ENCODE assay signal across 33 mouse cellular contexts in the genomic region with DNA sequence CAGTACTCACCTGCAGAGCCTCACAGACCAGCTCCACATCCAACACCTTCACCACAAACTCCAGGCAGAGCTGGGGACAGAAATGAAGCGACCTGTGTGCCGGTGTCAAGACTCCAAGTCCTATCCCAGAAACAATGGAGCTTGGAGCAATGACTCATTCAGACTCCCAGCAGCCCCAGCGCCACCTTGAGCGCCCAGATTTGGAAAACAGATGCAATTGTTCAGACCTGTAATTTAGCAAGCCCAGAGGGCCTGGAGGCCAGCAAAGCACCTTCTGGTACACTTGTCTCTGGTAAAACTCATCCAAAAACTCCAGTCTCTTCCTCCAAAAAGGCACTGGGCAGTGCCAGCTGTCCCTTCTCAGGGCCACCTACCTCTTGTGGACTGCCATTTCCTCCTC. TPM values are rescaled to one million over a fixed set of nuclear protein-coding genes. Genes with fewer than 3 reads are reported as not detected.
DNase-seq lines count a peak whose midpoint lies in the region; ATAC-seq and TF ChIP-seq lines count a peak whose summit lies in the region.
"Had no signal": no experiment of that assay in that cellular context is flagged by ENCODE, and none has a peak within 500 bp of the region (broad histone marks: within the 10 kb centered on the region; RNA-seq: fewer than 3 reads in every experiment).

No protein-coding gene starts in this region.

- H3K9ac ChIP-seq in embryonic facial prominence, embryonic 15.5 days: no peak overlapping the region
- 0 out of 2 replicates have a peak overlapping the region, but pooled peaks have one; percentile 28 for H3K9ac ChIP-seq in limb, embryonic 14.5 days (ENCODE audit: low read depth, low read length, severe bottlenecking)
- H3K9ac ChIP-seq in ES-E14 (ENCODE audit: insufficient read depth, low read depth, low read length, poor library complexity, severe bottlenecking): no peak overlapping the region; the same call in 1 of the 2 replicates
- no peak overlapping the region for H3K9ac ChIP-seq in kidney, embryonic 14.5 days (ENCODE audit: low read depth, low read length)
- H3K9ac ChIP-seq: forebrain, embryonic 13.5 days; heart, embryonic 15.5 days; kidney, embryonic 15.5 days; liver, embryonic 15.5 days; midbrain, embryonic 12.5 days had no signal

- no peaks in the 10 kb centered on the region for H3K9me3 ChIP-seq in embryonic facial prominence, embryonic 15.5 days (replicated peaks)
- H3K9me3 ChIP-seq in embryonic facial prominence, embryonic 10.5 days: no peaks in the 10 kb centered on the region
- no peaks in the 10 kb centered on the region for H3K9me3 ChIP-seq in limb, embryonic 14.5 days (ENCODE audit: control insufficient read depth, low read length)
- H3K9me3 ChIP-seq in limb, embryonic 10.5 days (replicated peaks): no peaks in the 10 kb centered on the region
- H3K9me3 ChIP-seq in ES-E14 (ENCODE audit: control insufficient read depth, insufficient read depth, low read depth, low read length): no peaks in the 10 kb centered on the region
- no peaks in the 10 kb centered on the region for H3K9me3 ChIP-seq in kidney, embryonic 14.5 days (ENCODE audit: control insufficient read depth, low read length)
- H3K9me3 ChIP-seq: embryonic facial prominence, embryonic 13.5 days; forebrain, embryonic 13.5 days; heart, embryonic 15.5 days; kidney, embryonic 15.5 days; liver, embryonic 15.5 days; midbrain, embryonic 12.5 days had no signal

- no peak for ATAC-seq in embryonic facial prominence, embryonic 15.5 days (ENCODE audit: insufficient number of reproducible peaks, low FRiP score, low TSS enrichment, low read depth)
- no peak for ATAC-seq in limb, embryonic 14.5 days (ENCODE audit: low FRiP score, low read depth)
- ATAC-seq in kidney, embryonic 14.5 days (ENCODE audit: low FRiP score, low TSS enrichment): no peak
- ATAC-seq: activated CD4-positive, CD25-positive, alpha-beta regulatory T cell, adult 4 months; forebrain, embryonic 13.5 days; hindbrain, embryonic 16.5 days; intestine, postnatal 0 days; lung, postnatal 0 days had no signal

- no peaks in the 10 kb centered on the region for H3K27me3 ChIP-seq in embryonic facial prominence, embryonic 15.5 days
- no peaks in the 10 kb centered on the region for H3K27me3 ChIP-seq in embryonic facial prominence, embryonic 10.5 days (replicated peaks; ENCODE audit: low read depth, poor library complexity, severe bottlenecking)
- no peaks in the 10 kb centered on the region for H3K27me3 ChIP-seq in limb, embryonic 14.5 days (ENCODE audit: control insufficient read depth, insufficient read depth, low read length)
- H3K27me3 ChIP-seq in limb, embryonic 10.5 days (ENCODE audit: low read depth, poor library complexity, severe bottlenecking): no peaks in the 10 kb centered on the region
- no peaks in the 10 kb centered on the region for H3K27me3 ChIP-seq in kidney, embryonic 14.5 days (ENCODE audit: control insufficient read depth, insufficient read depth, low read length)
- H3K27me3 ChIP-seq: embryonic facial prominence, embryonic 13.5 days; forebrain, embryonic 13.5 days; heart, embryonic 15.5 days; kidney, embryonic 15.5 days; liver, embryonic 15.5 days; midbrain, embryonic 12.5 days had no signal

- H3K4me3 ChIP-seq in embryonic facial prominence, embryonic 15.5 days (replicated peaks): no peak overlapping the region
- H3K4me3 ChIP-seq in embryonic facial prominence, embryonic 10.5 days: no peak overlapping the region
- H3K4me3 ChIP-seq in limb, embryonic 14.5 days (replicated peaks; ENCODE audit: low read length): no peak overlapping the region
- no peak overlapping the region for H3K4me3 ChIP-seq in limb, embryonic 10.5 days
- H3K4me3 ChIP-seq in ES-E14 (ENCODE audit: insufficient read depth in 1 of 2, low read depth in 1 of 2, low read length in 2 of 2, poor library complexity in 1 of 2, severe bottlenecking in 1 of 2): no peak overlapping the region
- H3K4me3 ChIP-seq in olfactory bulb, adult 2 months (ENCODE audit: insufficient read depth, low read depth, low read length): peak overlapping the region; percentile 39
- no peak overlapping the region for H3K4me3 ChIP-seq in kidney, embryonic 14.5 days (ENCODE audit: low read length)
- H3K4me3 ChIP-seq: heart, embryonic 15.5 days; kidney, embryonic 15.5 days; left cerebral cortex, adult 2 months; liver, embryonic 15.5 days; midbrain, embryonic 12.5 days had no signal

- DNase-seq in embryonic facial prominence, embryonic 10.5 days (ENCODE audit: low spot score): no peak
- no peak for DNase-seq in limb, embryonic 14.5 days (ENCODE audit: low spot score)
- no peak for DNase-seq in limb, embryonic 10.5 days (ENCODE audit: low spot score)
- no peak for DNase-seq in ES-E14 (ENCODE audit: low read depth, low spot score)
- no peak for DNase-seq in layer of hippocampus, adult 8-10 months (ENCODE audit: low spot score in 2 of 2)
- DNase-seq: adrenal gland, postnatal 10 days; cerebellum, adult 2 months; heart, postnatal 4 days; kidney, postnatal 36 days; liver; right cerebral cortex, postnatal 14 days; thymus, postnatal 25 days had no signal

- H3K4me1 ChIP-seq in embryonic facial prominence, embryonic 15.5 days: peaks cover 46% of the 10 kb centered on the region
- H3K4me1 ChIP-seq in embryonic facial prominence, embryonic 10.5 days: peaks cover 47% of the 10 kb centered on the region
- peaks cover 23% of the 10 kb centered on the region for H3K4me1 ChIP-seq in limb, embryonic 14.5 days (ENCODE audit: control insufficient read depth, insufficient read depth, low read length)
- H3K4me1 ChIP-seq in limb, embryonic 10.5 days: peaks cover 43% of the 10 kb centered on the region
- peaks cover 6 to 31% of the 10 kb centered on the region in 2 experiments; a peak in 2 of 4 replicates for H3K4me1 ChIP-seq in ES-E14 (ENCODE audit: control insufficient read depth in 2 of 2, insufficient read depth in 2 of 2, low read length in 2 of 2, poor library complexity in 1 of 2)
- peaks cover 30% of the 10 kb centered on the region for H3K4me1 ChIP-seq in olfactory bulb, adult 2 months (ENCODE audit: control insufficient read depth, insufficient read depth, low read length)
- peaks cover 27% of the 10 kb centered on the region for H3K4me1 ChIP-seq in kidney, embryonic 14.5 days (ENCODE audit: control insufficient read depth, insufficient read depth, low read length)

- 73% methylated on average over 4 of the region's 4 CpGs for WGBS in embryonic facial prominence, embryonic 15.5 days
- WGBS in embryonic facial prominence, embryonic 10.5 days: 88% methylated on average over 4 of the region's 4 CpGs
- 75% methylated on average over 4 of the region's 4 CpGs for WGBS in limb, embryonic 14.5 days
- WGBS in limb, embryonic 10.5 days: 82% methylated on average over 4 of the region's 4 CpGs
- 34% methylated on average over 4 of the region's 4 CpGs for WGBS in olfactory bulb, adult 2 months
- 86% methylated on average over 4 of the region's 4 CpGs for WGBS in kidney, embryonic 14.5 days

- H3K27ac ChIP-seq in embryonic facial prominence, embryonic 15.5 days (replicated peaks): peak overlapping the region; percentile 58; the same call in 1 of the 2 replicates
- no peak overlapping the region for H3K27ac ChIP-seq in embryonic facial prominence, embryonic 10.5 days (replicated peaks)
- no peak overlapping the region for H3K27ac ChIP-seq in limb, embryonic 14.5 days (replicated peaks; ENCODE audit: low read depth, low read length)
- no peak overlapping the region; the same call in 1 of the 2 replicates for H3K27ac ChIP-seq in limb, embryonic 10.5 days
- H3K27ac ChIP-seq in ES-E14 (ENCODE audit: insufficient read depth, low read depth, low read length, poor library complexity, severe bottlenecking): peak overlapping the region; percentile 14; the same call in 1 of the 2 replicates
- peak overlapping the region; percentile 45; the same call in 1 of the 2 replicates for H3K27ac ChIP-seq in olfactory bulb, adult 2 months (ENCODE audit: insufficient read depth, low read depth, low read length)
- no peak overlapping the region for H3K27ac ChIP-seq in kidney, embryonic 14.5 days (ENCODE audit: low read depth, low read length)
- H3K27ac ChIP-seq: embryonic facial prominence, embryonic 13.5 days; forebrain, embryonic 13.5 days; heart, embryonic 15.5 days; kidney, embryonic 15.5 days; left cerebral cortex, adult 2 months; liver, embryonic 15.5 days; midbrain, embryonic 12.5 days had no signal

- no peaks in the 10 kb centered on the region for H3K36me3 ChIP-seq in embryonic facial prominence, embryonic 15.5 days
- H3K36me3 ChIP-seq in embryonic facial prominence, embryonic 10.5 days (replicated peaks): no peaks in the 10 kb centered on the region
- no peaks in the 10 kb centered on the region for H3K36me3 ChIP-seq in limb, embryonic 14.5 days (ENCODE audit: control insufficient read depth, insufficient read depth, low read length)
- no peaks in the 10 kb centered on the region for H3K36me3 ChIP-seq in limb, embryonic 10.5 days
- H3K36me3 ChIP-seq in ES-E14 (ENCODE audit: control insufficient read depth, insufficient read depth, low read length, poor library complexity, severe bottlenecking): 0 out of 2 replicates have a peak, but pooled peaks cover 2% of the 10 kb centered on the region
- no peaks in the 10 kb centered on the region for H3K36me3 ChIP-seq in kidney, embryonic 14.5 days (ENCODE audit: control insufficient read depth, insufficient read depth, low read length)
- H3K36me3 ChIP-seq: embryonic facial prominence, embryonic 13.5 days; heart, embryonic 15.5 days; kidney, embryonic 15.5 days; liver, embryonic 15.5 days had no signal

- no peak overlapping the region for H3K4me2 ChIP-seq in embryonic facial prominence, embryonic 15.5 days (replicated peaks)
- H3K4me2 ChIP-seq in limb, embryonic 14.5 days (replicated peaks; ENCODE audit: low read depth, low read length, severe bottlenecking): no peak overlapping the region
- H3K4me2 ChIP-seq in kidney, embryonic 14.5 days (replicated peaks; ENCODE audit: low read depth, low read length): no peak overlapping the region
- H3K4me2 ChIP-seq: forebrain, embryonic 13.5 days; kidney, embryonic 15.5 days; liver, embryonic 15.5 days; midbrain, embryonic 12.5 days had no signal

- no peak for TF ChIP-seq POLR2A in limb, embryonic 14.5 days (IDR thresholded peaks at IDR 0.05; ENCODE audit: borderline replicate concordance, extremely low read depth, insufficient read depth, insufficient read length)
- no peak for TF ChIP-seq POLR2A in olfactory bulb, adult 2 months (IDR thresholded peaks at IDR 0.05; ENCODE audit: insufficient read depth, low read depth, low read length)

- in situ Hi-C loops in ES-E14 (cut with MboI; ENCODE audit: low sequenced_read_pairs in 2 of 2, unreplicated experiment in 2 of 2): no loop called here

- no peak for TF ChIP-seq CTCF in olfactory bulb, adult 2 months (IDR thresholded peaks at IDR 0.05; ENCODE audit: insufficient read depth, low read depth, low read length)

RNA-seq across cellular contexts. Expression of a gene that starts 3.3 kb away (rescaled TPM):
- 13.2 and 13.5 TPM in 2 replicates for polyA plus RNA-seq in embryonic facial prominence, embryonic 15.5 days (2015; fragmentation: Nextera tagmentation; extraction: Ambion mirVana)
- 3.6 and 4.0 TPM in 2 replicates for polyA plus RNA-seq in embryonic facial prominence, embryonic 10.5 days (2016; fragmentation: Nextera tagmentation; extraction: Ambion mirVana)
- polyA plus RNA-seq in limb, embryonic 14.5 days (2012; rRNA removed): 16.0 and 23.0 TPM in 2 replicates
- 5.0 and 6.2 TPM in 2 replicates for polyA plus RNA-seq in limb, embryonic 14.5 days (2014; fragmentation: Nextera tagmentation; extraction: Ambion mirVana)
- 5.5 and 5.9 TPM in 2 replicates for polyA plus RNA-seq in limb, embryonic 10.5 days (2016; fragmentation: Nextera tagmentation; extraction: Ambion mirVana)
- total RNA-seq in ES-E14 (2012; rRNA removed): 51.2 and 87.1 TPM in 2 replicates
- polyA plus RNA-seq in olfactory bulb, adult 2 months (2012; ENCODE audit: insufficient read depth, insufficient read length, low replicate concordance, missing spikeins): not detected in 2 replicates
- 10 to 100 TPM; 12.9 to 18.3 (median 16.2) TPM for total RNA-seq in layer of hippocampus, adult 8-10 months (2022)
- polyA plus RNA-seq in kidney, embryonic 14.5 days (2014; fragmentation: Nextera tagmentation; extraction: Ambion mirVana): 6.2 TPM in 2 replicates

RNA-seq across cellular contexts. Expression of a gene that starts 4.4 kb away (rescaled TPM):
- 3.0 and 6.1 TPM in 2 replicates for polyA plus RNA-seq in embryonic facial prominence, embryonic 15.5 days (2015; fragmentation: Nextera tagmentation; extraction: Ambion mirVana)
- not detected in 2 replicates for polyA plus RNA-seq in embryonic facial prominence, embryonic 10.5 days (2016; fragmentation: Nextera tagmentation; extraction: Ambion mirVana)
- polyA plus RNA-seq in limb, embryonic 14.5 days (2012; rRNA removed): 0.10 and 0.14 TPM in 2 replicates
- not detected in 2 replicates for polyA plus RNA-seq in limb, embryonic 14.5 days (2014; fragmentation: Nextera tagmentation; extraction: Ambion mirVana)
- not detected in 2 replicates for polyA plus RNA-seq in limb, embryonic 10.5 days (2016; fragmentation: Nextera tagmentation; extraction: Ambion mirVana)
- total RNA-seq in ES-E14 (2012; rRNA removed): 0.49 and 1.2 TPM in 2 replicates
- not detected in 2 replicates for polyA plus RNA-seq in olfactory bulb, adult 2 months (2012; ENCODE audit: insufficient read depth, insufficient read length, low replicate concordance, missing spikeins)
- total RNA-seq in layer of hippocampus, adult 8-10 months (2022): under 1 TPM; 0.74 to 0.81 (median 0.78) TPM
- not detected in 2 replicates for polyA plus RNA-seq in kidney, embryonic 14.5 days (2014; fragmentation: Nextera tagmentation; extraction: Ambion mirVana)
- total RNA-seq: adrenal gland, postnatal 10 days; gastrocnemius, adult 18-20 months; granulocyte monocyte progenitor cell, adult 5-6 weeks; heart, postnatal 4 days; left cerebral cortex, adult 2 months; left cerebral cortex, postnatal 36 days; megakaryocyte progenitor cell, adult 5-6 weeks; monocyte, adult 5-6 weeks had no signal
- polyA plus RNA-seq: embryonic facial prominence, embryonic 13.5 days; forebrain, embryonic 13.5 days; heart, embryonic 15.5 days; kidney, embryonic 15.5 days; midbrain, embryonic 12.5 days; neural tube, embryonic 11.5 days had no signal

RNA-seq across cellular contexts. Expression of a gene that starts 11.6 kb away (rescaled TPM):
- polyA plus RNA-seq in embryonic facial prominence, embryonic 15.5 days (2015; fragmentation: Nextera tagmentation; extraction: Ambion mirVana): 7.7 and 8.1 TPM in 2 replicates
- polyA plus RNA-seq in embryonic facial prominence, embryonic 10.5 days (2016; fragmentation: Nextera tagmentation; extraction: Ambion mirVana): 7.9 and 15.1 TPM in 2 replicates
- 7.3 and 8.9 TPM in 2 replicates for polyA plus RNA-seq in limb, embryonic 14.5 days (2012; rRNA removed)
- polyA plus RNA-seq in limb, embryonic 14.5 days (2014; fragmentation: Nextera tagmentation; extraction: Ambion mirVana): 4.7 and 5.8 TPM in 2 replicates
- 2.5 and 3.5 TPM in 2 replicates for polyA plus RNA-seq in limb, embryonic 10.5 days (2016; fragmentation: Nextera tagmentation; extraction: Ambion mirVana)
- 26.7 and 28.3 TPM in 2 replicates for total RNA-seq in ES-E14 (2012; rRNA removed)
- not detected in 2 replicates for polyA plus RNA-seq in olfactory bulb, adult 2 months (2012; ENCODE audit: insufficient read depth, insufficient read length, low replicate concordance, missing spikeins)
- total RNA-seq in layer of hippocampus, adult 8-10 months (2022): 1 to 10 TPM; 9.0 to 10.0 (median 9.6) TPM
- 2.4 and 2.9 TPM in 2 replicates for polyA plus RNA-seq in kidney, embryonic 14.5 days (2014; fragmentation: Nextera tagmentation; extraction: Ambion mirVana)

RNA-seq across cellular contexts. Expression of a gene that starts 26.3 kb away (rescaled TPM):
- polyA plus RNA-seq in embryonic facial prominence, embryonic 15.5 days (2015; fragmentation: Nextera tagmentation; extraction: Ambion mirVana): 20.8 and 22.5 TPM in 2 replicates
- 9.2 and 10.4 TPM in 2 replicates for polyA plus RNA-seq in embryonic facial prominence, embryonic 10.5 days (2016; fragmentation: Nextera tagmentation; extraction: Ambion mirVana)
- polyA plus RNA-seq in limb, embryonic 14.5 days (2012; rRNA removed): 24.0 and 37.5 TPM in 2 replicates
- polyA plus RNA-seq in limb, embryonic 14.5 days (2014; fragmentation: Nextera tagmentation; extraction: Ambion mirVana): 11.2 and 11.4 TPM in 2 replicates
- 8.4 and 9.0 TPM in 2 replicates for polyA plus RNA-seq in limb, embryonic 10.5 days (2016; fragmentation: Nextera tagmentation; extraction: Ambion mirVana)
- 28.2 and 80.0 TPM in 2 replicates for total RNA-seq in ES-E14 (2012; rRNA removed)
- not detected in 2 replicates for polyA plus RNA-seq in olfactory bulb, adult 2 months (2012; ENCODE audit: insufficient read depth, insufficient read length, low replicate concordance, missing spikeins)
- total RNA-seq in layer of hippocampus, adult 8-10 months (2022): 1 to 10 TPM; 1.7 to 3.4 (median 2.2) TPM
- 6.0 and 7.6 TPM in 2 replicates for polyA plus RNA-seq in kidney, embryonic 14.5 days (2014; fragmentation: Nextera tagmentation; extraction: Ambion mirVana)
- total RNA-seq: MEL; monocyte, adult 5-6 weeks had no signal
- polyA plus RNA-seq: activated CD4-positive, CD25-positive, alpha-beta regulatory T cell, adult 4 months had no signal

RNA-seq across cellular contexts. Expression of a gene that starts 33.8 kb away (rescaled TPM):
- polyA plus RNA-seq in embryonic facial prominence, embryonic 15.5 days (2015; fragmentation: Nextera tagmentation; extraction: Ambion mirVana): 934 and 968 TPM in 2 replicates
- polyA plus RNA-seq in embryonic facial prominence, embryonic 10.5 days (2016; fragmentation: Nextera tagmentation; extraction: Ambion mirVana): 897 and 923 TPM in 2 replicates
- 1,144 and 1,706 TPM in 2 replicates for polyA plus RNA-seq in limb, embryonic 14.5 days (2012; rRNA removed)
- polyA plus RNA-seq in limb, embryonic 14.5 days (2014; fragmentation: Nextera tagmentation; extraction: Ambion mirVana): 1,276 and 1,329 TPM in 2 replicates
- 842 and 1,039 TPM in 2 replicates for polyA plus RNA-seq in limb, embryonic 10.5 days (2016; fragmentation: Nextera tagmentation; extraction: Ambion mirVana)
- 3,133 and 3,400 TPM in 2 replicates for total RNA-seq in ES-E14 (2012; rRNA removed)
- 1,906 TPM in 1 of 2 replicates, not detected in the other for polyA plus RNA-seq in olfactory bulb, adult 2 months (2012; ENCODE audit: insufficient read depth, insufficient read length, low replicate concordance, missing spikeins)
- total RNA-seq in layer of hippocampus, adult 8-10 months (2022): 100 to 1,000 TPM; 448 to 635 (median 527) TPM
- polyA plus RNA-seq in kidney, embryonic 14.5 days (2014; fragmentation: Nextera tagmentation; extraction: Ambion mirVana): 1,419 and 1,934 TPM in 2 replicates

Comparison
In these comparisons a context has a peak if more than half of its experiments do, and no peak if none do; other contexts are left out.
1. H3K27ac ChIP-seq: peak in embryonic facial prominence, embryonic 15.5 days (single experiment), ES-E14 (single experiment) and olfactory bulb, adult 2 months (single experiment); none in embryonic facial prominence, embryonic 10.5 days (single experiment), limb, embryonic 14.5 days (single experiment), limb, embryonic 10.5 days (single experiment) and kidney, embryonic 14.5 days (single experiment).